Mouse (Mus musculus) megakaryocyte progenitor cell, adult 5-6 weeks (primary cell): Measurements from ENCODE around the gene Gsn. TPM values are rescaled to one million over a fixed set of nuclear protein-coding genes. Genes with fewer than 3 reads are reported as not detected.

Experiments used
- ATAC-seq: replicated peaks from 2 replicates; pipeline ENCODE4 v1.8.0; 2016; ENCODE audit warnings: mild to moderate bottlenecking, moderate TSS enrichment, inconsistent platforms; ENCODE audit not compliant: poor library complexity
- total RNA-seq, 2 experiments: library from RNA; stranded (forward) in 1 of 2; stranded (reverse) in 1 of 2; fragments of 157-497, 149-512 nt in 1 of 2; fragments of 200-1000 nt in 1 of 2; gene quantifications; 2 replicates each; pipeline versions ENCODE4 v1.2.3 to v1.2.4; 2015 to 2017

Gene Gsn
- total RNA-seq, 2 experiments from 2014 or later, result 6.9 to 12.5 TPM

DNA sequence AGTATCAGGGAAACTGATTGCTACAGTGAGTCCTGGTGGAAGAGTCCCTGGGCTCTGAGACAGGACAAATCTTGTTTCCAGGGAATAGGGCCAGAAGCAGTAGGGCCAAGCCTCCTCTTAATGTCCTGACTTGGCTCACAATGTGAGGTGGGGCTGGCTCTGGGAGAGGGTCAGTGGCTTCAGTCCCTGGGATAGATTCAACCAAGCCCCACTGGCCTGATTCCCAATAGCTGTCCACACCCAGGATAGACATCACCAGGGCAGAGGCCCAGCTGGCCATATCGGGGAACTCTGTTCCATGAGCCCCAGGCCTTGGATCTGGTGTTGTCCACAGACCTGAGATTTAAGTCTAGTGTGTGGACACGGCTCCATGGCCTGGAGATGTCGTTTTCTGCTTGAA lies 21.5 kb downstream of the Gsn start:
- ATAC-seq, result no peak

DNA sequence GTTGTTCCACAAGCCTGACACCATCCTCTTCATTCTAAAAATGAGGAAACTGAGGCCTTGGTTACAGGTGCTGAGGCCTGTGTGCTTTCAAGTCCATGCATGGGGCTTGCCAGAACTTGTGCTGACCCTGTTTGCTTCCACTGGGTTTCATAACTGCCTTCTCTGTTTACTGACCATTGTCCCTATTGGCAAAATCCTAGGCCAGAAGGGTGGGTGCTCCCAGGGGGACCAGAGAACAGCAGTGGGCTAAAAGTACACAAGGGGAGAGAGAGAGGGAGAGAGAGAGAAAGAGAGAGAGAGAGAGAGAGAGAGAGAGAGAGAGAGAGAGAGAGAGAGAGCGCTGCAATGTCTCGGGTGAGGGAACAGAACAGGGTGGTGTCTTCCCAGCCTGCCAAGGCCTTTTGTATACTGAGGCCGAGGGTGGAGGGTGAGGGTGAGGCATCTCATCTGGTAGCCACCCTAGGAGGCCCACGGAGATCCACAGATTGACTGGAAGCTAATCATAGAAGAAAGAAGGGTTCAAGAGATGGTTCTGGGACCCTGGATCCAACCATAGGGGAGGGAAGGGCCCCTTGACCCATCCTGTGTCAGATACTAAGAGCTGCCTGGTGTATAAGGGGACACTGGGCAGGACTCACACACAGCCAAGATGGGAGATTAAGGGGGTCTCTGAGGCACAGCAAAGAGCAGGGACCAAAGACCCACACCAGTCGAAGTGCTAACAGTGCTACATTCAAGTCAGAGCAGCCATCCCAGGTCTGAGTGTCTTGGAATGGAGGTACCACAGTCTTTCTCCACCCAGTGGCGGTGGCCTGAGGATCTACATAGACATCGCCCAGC lies 22.4 kb downstream of the Gsn start:
- ATAC-seq, result no peak

DNA sequence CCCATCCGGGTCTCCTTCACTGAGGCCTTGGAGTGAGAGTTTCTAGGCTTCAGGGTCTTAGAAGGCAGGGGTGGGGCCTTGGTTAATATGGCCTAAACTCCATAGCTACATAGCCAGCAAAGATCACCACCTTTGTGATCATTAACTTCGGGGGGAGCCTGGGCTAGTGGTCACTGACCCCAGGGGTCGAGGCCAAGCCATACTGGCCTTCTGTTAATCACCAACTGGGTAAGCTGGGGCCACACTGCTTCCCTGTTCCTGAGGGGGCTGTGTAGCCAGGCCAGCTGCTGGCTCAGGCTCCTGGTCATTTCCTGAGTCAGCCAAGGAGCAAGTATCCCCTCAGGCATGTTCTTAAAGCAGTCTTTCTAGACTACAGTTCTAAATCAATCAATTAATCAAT lies 23.8 kb downstream of the Gsn start:
- no peak for ATAC-seq

DNA sequence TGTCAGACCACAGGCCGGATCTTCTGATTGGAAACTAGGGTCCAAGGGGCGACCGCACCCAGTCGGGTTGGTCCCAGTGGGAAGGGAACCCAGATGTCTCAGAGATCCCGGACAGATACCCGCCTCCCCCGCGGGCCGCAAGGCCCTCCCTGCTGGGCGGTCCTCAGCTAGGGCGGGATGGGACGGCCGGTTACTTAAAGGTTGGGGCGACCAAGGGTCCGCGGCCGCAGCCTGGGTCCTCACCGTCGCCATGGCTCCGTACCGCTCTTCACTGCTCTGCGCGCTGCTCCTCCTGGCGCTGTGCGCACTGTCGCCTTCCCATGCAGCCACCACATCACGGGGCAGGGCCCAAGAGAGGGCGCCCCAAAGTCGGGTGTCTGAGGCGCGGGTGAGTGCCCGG lies 26.0 kb downstream of the Gsn start:
- peak; percentile 83 for ATAC-seq

DNA sequence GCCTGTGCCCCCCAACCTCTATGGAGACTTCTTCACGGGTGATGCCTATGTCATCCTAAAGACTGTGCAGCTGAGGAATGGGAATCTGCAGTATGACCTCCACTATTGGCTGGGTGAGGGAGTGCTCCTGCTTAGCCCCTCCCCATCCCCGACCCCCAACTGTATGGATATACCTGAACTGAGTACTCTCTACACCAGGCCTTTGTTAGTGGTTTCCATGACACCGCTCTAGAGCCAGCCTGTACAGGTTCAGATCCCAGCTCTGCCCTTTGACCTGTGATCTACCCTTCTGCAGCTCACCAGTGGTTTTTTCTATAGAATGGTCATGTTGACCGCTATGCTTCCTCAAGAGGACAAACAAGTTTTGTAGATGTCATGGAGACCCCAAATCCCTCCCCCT lies 27.8 kb downstream of the Gsn start:
- no peak for ATAC-seq

DNA sequence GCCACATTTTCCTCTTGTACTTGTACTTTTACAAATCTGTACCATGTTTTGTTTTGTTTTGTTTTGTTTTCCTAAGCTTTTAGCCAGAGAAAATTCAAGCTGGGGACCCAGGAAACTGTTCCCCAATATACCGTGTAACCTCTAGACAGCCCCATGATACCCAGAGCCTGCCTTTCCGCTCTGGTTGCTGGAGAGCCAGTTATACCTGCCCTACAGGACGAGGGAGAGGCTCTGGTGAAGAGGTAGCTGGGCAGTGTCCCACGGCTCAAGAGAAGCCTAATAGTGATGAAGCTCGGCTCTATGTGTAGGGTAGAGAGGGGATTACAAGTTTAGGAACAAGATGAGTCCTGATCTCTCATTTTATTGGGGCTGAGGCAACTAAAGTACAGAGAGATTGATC lies 29.0 kb downstream of the Gsn start:
- ATAC-seq, result no peak

DNA sequence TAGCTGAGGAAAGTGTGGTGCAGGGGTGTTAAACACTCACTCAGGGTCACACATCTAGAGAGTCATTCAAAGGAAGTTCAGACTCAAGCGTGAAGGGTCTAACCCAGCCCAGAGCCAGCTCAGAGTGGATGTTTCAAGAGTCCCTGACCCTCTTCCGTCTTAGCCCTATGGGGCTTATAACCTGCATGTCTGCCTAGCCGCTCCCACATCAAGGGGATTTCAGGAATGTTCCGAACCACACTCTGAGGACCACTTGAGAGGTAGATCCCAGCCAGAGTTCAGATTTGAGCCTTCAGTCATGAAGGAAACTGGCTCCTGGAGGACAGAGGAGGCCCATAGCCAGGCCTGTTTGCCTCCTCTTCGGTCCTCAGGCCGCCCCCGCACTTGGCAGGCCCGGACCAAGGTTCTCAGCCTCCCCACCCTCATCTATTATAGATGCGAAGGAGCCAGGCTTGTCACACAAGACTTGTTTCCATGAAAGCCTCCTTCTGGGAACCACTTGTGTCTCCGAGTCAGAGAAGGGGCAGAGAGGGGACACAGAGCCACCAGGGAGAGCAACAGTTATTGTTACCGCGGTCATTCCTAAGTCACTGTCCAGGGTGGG lies 30.9 kb downstream of the Gsn start:
- ATAC-seq, result no peak

DNA sequence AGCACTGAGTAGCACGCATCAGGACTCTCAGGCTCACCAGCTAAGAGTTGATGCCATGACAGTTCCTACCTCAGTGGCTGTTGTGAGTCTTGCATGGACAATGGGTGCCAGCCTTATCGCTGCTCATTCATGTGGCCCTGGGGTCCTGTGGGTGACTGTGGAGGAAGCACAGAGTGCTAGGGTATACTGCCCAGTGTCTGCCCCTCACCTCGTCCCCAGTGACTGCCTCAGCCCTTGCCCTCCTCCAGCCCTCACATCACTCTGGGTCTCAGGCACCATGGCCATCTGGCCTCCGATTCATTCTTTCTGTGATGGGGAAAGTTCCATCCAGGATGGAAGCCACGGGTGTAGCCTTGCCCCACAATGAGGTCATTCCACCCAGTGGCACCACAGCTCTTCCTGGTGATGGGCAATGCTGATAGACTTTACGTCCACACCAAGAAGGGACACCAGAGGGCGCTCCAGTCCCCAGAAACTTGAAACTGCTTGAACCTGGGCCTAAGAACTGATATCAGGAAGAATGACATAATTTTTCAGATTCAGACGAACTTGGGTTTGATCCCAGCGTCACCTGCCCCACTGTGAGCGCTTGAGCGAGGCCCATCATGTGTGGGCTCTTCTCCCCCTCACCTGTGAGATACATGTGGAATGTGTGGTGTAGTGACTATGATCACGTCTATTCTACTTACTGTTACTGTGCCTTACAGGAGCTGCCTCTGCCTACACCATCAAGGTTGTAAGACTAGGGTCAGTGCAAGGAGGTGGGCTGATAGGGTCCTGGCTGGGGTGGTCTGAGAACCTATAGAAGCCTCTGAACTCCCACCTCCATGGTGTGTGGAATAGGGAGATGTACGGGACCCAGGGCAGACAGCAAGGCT lies 32.8 kb downstream of the Gsn start:
- ATAC-seq, result peak; percentile 88

DNA sequence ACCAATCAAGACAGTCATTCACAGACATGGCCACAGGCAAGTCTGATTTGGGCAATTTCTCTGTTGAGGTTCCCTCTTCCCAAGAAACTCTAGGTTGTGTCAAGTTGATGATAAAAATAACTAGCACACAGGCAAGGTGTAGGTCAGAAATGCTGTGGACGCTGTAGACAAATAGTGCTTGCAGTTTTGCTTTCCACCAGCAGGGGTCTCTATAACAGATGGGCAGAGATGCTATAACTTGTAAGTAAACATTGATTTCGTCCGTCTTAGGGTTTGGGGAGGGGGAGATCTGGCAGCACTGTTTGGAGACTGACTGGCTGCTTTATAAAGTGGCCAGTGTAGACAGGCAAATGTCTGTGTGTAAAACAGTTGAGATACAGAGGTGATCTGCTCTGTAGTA lies 35.7 kb downstream of the Gsn start:
- peak; percentile 35; the same call in 1 of the 2 replicates for ATAC-seq

DNA sequence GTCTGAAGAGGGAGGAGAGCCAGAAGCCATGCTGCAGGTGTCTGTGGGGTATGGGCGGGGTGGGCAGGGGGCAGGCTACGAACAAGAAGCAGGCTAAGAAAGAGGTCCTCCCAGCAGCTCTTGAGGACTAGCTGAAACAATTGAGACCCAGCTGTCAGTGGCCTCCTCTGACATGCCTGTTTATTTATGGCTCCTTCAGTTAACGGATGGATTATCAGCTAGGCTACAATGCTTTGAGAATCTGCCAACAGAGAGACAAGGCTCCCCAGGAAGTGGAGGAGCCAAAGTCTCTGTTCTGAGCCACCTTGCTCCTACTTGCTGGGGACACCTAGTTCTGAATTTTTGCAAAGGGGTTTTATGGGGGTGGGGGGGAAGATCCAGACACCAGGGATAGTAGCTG lies 36.5 kb downstream of the Gsn start:
- ATAC-seq, result peak; percentile 26

DNA sequence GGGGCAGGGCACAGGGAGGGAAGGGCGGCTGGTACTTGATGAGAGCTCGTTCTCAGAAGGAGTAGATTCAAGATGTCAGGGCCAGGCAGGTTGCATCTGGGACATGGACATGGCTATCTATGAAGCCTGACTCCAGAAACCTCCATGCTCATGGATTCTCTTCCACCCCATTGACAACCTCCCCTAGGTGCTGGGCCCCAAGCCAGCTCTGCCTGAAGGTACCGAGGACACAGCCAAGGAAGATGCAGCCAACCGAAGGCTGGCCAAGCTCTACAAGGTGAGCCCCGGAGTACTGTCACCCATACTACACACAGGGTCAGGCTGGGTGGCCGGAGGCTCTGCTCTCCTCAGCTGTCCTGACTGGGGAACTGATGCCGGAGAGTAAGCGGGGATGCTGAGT lies 37.1 kb downstream of the Gsn start:
- ATAC-seq, result no peak

DNA sequence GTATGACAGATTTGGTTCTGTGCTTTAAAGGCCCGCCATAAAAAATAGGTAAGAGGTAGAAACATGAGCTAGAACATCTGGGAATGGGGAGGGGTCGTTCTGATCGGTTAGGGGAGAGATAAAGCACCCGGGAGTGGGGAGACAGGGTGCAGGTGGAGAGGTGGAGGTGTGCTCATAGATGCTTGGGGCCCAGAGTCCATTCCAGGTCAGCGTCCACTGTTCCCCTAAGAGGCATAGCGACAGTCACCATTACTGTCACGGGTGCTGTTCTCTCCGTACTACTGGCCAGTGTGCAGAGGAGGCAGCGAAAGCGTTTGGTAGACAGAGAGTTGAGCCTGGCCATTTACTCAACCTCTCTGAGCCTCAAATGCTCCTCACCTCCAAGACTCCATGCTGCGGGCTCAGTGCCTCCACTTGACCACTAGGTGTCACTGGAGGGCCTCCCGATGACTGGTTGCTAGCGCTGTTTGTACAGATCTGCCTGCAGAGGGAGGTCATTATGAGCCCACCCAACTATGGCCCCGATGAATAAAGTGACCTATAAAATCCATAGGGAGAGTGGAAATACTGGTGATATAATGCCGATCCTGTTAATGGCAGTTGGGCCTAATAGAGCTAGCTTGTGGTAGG lies 41.6 kb downstream of the Gsn start:
- ATAC-seq, result peak; percentile 96

DNA sequence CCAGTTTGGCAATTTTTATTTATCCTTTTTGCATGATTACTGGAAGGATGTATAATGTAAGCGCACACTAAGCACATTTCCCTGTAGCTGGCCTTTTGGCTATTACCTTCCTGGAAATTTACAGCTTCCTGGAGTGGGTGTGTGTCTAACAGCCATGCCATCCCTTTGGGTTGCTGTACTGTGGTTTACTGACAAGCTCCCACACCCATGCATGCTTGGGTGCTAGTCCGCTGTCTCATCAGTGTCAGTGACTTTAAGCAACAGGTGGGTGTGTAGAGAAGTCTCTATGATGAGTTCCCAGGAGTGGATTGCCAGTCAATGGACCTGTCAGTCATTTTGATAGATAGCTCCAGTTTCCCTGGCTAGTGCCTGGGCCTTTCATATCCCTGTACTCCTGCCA lies 43.3 kb downstream of the Gsn start:
- ATAC-seq, result no peak

DNA sequence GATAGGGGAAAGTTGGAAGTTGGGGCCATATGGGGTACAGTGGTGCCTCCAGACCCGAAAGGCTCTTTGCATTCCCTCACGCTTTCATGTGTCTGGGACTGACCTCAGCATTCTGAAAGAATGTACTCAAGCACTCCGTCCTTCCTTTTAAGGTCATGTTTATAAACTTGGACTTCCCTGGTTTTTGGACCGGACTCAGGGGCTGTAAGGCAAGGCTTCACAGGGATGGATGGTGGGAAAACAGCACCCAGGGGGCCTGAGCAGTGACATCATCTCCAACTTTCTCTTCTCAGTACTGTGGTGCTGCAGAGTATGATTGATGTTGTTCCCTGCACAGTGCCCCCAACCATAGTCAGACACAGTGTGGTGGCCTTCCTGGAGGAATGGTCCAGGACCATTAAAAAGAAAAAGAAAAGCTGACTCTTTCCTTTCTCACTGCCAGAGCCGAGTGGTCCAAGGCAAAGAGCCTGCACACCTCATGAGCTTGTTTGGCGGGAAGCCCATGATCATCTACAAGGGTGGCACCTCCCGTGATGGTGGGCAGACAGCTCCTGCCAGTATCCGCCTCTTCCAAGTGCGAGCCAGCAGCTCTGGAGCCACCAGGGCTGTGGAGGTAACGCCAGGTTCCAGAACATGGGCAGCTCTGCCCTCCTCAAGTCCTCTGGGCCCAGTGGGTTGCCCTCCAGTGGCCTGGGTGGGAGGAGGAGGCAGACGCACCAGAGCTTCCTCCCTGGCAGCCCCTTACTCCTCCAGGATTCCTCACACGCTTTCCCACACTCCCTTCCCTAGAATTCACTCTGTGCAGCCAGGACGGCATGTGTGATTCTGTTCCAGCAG lies 46.1 kb downstream of the Gsn start:
- no peak for ATAC-seq

DNA sequence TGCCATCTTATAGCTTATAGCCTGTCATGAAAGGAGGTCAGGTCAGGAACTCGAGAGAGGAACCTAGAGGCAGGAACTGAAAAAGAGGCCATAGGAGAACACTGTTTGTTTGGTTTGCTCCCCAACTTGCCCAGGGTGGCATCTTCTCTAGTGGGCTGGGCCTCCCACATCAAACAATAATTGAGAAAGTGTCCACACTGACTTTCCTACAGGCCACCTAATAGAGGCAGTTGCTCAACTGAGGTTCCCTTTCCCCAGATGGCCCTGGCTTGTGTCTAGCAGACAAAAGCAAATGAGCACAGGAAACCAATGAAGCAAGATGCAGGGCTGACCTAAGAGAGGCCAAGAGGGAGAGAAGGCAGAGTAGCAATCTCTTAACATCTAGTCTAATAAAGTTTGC lies 52.0 kb downstream of the Gsn start:
- ATAC-seq, result peak; percentile 91

DNA sequence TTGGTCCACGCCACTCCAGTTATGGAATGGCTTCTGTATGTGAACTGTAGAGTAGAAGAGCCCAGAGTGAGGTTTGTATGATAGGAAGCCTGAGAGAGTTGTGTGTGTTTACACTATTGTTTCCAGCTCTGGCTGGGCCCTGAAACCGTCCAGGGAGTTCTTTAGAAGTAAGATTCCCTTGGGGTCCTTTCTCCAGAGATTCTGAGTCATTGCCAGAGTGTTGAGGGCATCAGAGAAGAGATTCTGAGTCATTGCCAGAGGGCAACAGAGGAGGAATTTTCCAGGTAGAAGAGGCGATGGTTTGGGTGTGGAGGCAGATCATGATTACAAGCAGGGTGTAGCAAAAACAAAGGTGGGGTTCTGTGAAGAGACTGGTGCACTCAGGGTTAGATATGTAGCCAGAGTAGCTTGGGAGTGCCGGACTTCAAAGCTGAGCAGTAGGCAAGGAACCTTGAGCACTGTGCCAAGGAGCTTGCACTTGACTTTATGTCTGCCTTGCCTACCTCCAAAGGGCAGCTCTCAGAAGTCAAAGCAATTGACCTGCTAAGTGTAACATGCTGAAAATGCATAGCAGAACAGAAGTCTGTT lies 53.8 kb downstream of the Gsn start:
- no peak for ATAC-seq

DNA sequence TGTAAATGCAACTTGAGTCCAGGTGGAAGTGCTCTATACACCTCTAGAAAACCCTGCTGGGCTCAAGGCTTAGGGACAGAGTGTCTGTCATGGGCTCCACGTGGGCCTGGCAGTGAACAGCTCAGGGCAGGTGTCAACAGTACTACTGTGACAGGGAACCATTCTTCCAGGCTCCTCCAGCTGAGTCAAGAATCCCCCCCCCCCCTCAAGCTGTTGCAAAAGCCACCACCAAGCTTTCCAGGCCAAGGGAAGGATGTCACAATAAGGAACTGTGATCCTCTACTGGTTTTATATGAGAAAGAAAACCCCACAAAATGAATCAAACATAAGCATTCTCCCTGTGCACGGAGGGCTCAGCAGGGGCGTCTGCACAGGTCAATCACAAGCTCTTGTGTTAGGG lies 58.1 kb downstream of the Gsn start:
- peak; percentile 54 for ATAC-seq

DNA sequence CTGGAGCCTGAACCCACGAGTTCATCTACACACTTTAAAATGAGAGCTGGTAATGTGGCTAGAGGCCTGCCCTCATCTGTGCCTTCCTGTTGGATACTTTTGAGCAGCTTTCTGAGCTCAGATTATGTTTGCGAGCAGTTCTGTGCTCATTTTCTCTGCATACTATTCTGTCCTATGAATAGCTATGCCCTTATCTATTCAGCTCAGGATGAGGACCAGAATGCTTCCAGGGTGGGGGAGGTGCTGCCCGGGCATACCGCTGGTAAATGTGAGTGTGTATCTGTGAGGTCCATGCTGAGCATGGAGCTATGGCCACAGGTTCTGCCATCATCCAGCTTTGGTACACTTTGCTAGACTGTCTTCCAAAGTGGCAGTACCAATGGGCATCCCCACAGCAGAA lies 61.4 kb downstream of the Gsn start:
- peak; percentile 73 for ATAC-seq

DNA sequence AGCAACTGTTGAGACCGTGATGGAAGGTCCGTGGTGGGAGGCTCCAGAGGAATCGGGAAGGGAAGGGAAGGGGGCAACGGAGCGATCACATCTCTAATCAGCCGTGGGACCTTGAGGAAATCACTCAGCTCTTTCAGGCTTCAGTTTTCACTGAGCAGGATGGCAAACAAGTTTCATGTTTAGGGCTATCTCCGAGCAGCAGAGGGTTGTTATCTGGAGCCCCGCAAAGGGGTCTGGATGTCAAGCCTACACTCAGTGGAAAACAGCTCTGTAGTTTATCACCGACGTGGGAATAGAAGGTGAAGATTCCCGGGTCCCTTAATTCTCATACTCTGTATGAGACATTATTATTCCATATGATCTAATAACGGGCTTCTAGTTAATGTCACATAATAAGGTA lies 62.2 kb downstream of the Gsn start:
- ATAC-seq, result no peak

DNA sequence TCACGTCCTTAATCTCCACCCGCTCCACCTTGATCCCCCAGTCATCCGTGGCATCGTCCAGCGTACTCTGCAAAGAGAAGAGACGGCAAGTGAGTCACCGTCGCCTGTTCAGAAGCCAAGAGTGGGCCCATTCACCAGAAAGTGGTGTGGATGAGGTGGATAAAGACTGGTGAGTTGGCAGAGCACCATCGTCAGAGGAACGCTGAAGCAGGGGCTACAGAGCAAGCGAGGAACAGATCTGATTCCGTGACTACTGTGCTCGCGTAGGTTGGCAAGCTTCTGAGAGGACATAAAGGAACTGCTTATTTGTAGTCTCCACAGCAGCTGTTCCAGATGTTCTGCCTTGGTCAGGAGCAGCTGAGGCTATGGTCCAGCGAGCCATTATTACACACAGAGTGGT lies 64.2 kb downstream of the Gsn start:
- no peak for ATAC-seq
